Mouse (Mus musculus) myocyte (in vitro differentiated cells): Measurements from ENCODE around the gene Rpia.
"Not testable (repeated sequence)": the region's sequence is repeated elsewhere in the genome, so short reads cannot be mapped to it uniquely, and the experiment has no call there.

ENCODE experiments used
- CEBPB ChIP-seq: IDR thresholded peaks from 2 replicates; pipeline ENCODE4 v1.6.1; 2011; ENCODE audit warnings: mild to moderate bottlenecking, moderate library complexity; ENCODE audit not compliant: poor library complexity, insufficient read depth, severe bottlenecking
- E2F4 ChIP-seq: IDR thresholded peaks from one replicate; pipeline ENCODE4 v1.6.1; 2011; ENCODE audit warnings: mild to moderate bottlenecking, control low read depth, moderate library complexity; ENCODE audit not compliant: insufficient read depth
- MAX ChIP-seq: IDR thresholded peaks from one replicate; pipeline ENCODE4 v1.6.1; 2011; ENCODE audit warnings: low read depth, mild to moderate bottlenecking, control low read depth
- MYOD1 ChIP-seq, 3 experiments: IDR thresholded peaks; one replicate each; pipeline ENCODE4 v1.6.1; 2011; ENCODE audit warnings: control low read depth in 2 of 3, low read depth in 2 of 3, mild to moderate bottlenecking in 2 of 3, moderate library complexity in 1 of 3; ENCODE audit not compliant: insufficient read length in 2 of 3, control insufficient read depth in 1 of 3
- MYOG ChIP-seq, 3 experiments: IDR thresholded peaks; one replicate each; pipeline ENCODE4 v1.6.1; 2011; ENCODE audit warnings: control low read depth in 2 of 3, low read depth in 2 of 3, mild to moderate bottlenecking in 2 of 3; ENCODE audit not compliant: insufficient read length in 2 of 3, control insufficient read depth in 1 of 3, insufficient read depth in 1 of 3
- POLR2A ChIP-seq: IDR thresholded peaks from one replicate; pipeline ENCODE4 v1.6.1; 2011; ENCODE audit warnings: low read depth, mild to moderate bottlenecking, control low read depth, moderate library complexity; ENCODE audit not compliant: insufficient read length
- POLR2AphosphoS2 ChIP-seq: IDR thresholded peaks from one replicate; pipeline ENCODE4 v1.6.1; 2011; ENCODE audit warnings: low read depth, control low read depth; ENCODE audit not compliant: insufficient read length
- REST ChIP-seq: IDR thresholded peaks from one replicate; pipeline ENCODE4 v1.6.1; 2011; ENCODE audit warnings: mild to moderate bottlenecking, control low read depth, moderate library complexity; ENCODE audit not compliant: insufficient read depth, insufficient read length
- SRF ChIP-seq: IDR thresholded peaks from one replicate; pipeline ENCODE4 v1.6.1; 2011; ENCODE audit warnings: low read depth; ENCODE audit not compliant: control insufficient read depth, insufficient read length
- TCF12 ChIP-seq: IDR thresholded peaks from one replicate; pipeline ENCODE4 v1.6.1; 2011; ENCODE audit warnings: mild to moderate bottlenecking, control low read depth; ENCODE audit not compliant: poor library complexity, insufficient read depth, severe bottlenecking
- TCF3 ChIP-seq: IDR thresholded peaks from one replicate; pipeline ENCODE4 v1.6.1; 2011; ENCODE audit warnings: low read depth, control low read depth; ENCODE audit not compliant: insufficient read length
- USF1 ChIP-seq: IDR thresholded peaks from one replicate; pipeline ENCODE4 v1.6.1; 2011; ENCODE audit warnings: low read depth, mild to moderate bottlenecking, control low read depth, moderate library complexity

DNA sequence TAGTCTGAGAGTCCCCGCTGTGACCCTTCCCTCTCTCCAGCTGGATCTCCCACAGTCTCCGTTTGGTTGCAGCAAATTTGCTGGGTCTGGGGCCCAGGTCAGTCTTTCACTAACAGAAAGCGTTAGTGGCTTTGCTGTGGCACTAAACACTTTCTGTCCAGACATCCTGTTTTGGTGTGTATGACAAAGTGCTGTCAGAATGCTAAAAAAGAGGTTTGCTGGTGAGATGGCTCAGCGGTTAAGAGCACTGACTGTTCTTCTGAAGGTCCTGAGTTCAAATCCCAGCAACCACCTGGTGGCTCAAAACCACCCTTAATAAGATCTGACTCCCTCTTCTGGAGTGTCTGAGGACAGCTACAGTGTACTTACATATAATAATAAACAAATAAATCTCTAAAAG is 31.2 kb upstream of the Rpia start:
- TF ChIP-seq POLR2A; TCF3; E2F4; USF1; MYOG (IDR thresholded peaks at IDR 0.05; ENCODE audit: control insufficient read depth in 1 of 3, insufficient read depth in 1 of 3, insufficient read length in 2 of 3, low read depth in 2 of 3); MAX; TCF12; REST; POLR2AphosphoS2; SRF; CEBPB; MYOD1 (IDR thresholded peaks at IDR 0.05; ENCODE audit: control insufficient read depth in 1 of 3, insufficient read length in 2 of 3, low read depth in 2 of 3): not testable (repeated sequence)
